Mouse (Mus musculus) hindlimb bud, embryonic 11.5 days (tissue): ENCODE measurements around the gene Mtmr11.
"Not testable (repeated sequence)": the region's sequence is repeated elsewhere in the genome, so short reads cannot be mapped to it uniquely, and the experiment has no call there.

Source experiments
- DNase-seq: peaks from one replicate; pipeline ENCODE4 v3.0.0-alpha.2; 2012; ENCODE audit warnings: low read depth, low spot score; ENCODE audit errors: extremely low spot score

Mtmr11 gene

DNA sequence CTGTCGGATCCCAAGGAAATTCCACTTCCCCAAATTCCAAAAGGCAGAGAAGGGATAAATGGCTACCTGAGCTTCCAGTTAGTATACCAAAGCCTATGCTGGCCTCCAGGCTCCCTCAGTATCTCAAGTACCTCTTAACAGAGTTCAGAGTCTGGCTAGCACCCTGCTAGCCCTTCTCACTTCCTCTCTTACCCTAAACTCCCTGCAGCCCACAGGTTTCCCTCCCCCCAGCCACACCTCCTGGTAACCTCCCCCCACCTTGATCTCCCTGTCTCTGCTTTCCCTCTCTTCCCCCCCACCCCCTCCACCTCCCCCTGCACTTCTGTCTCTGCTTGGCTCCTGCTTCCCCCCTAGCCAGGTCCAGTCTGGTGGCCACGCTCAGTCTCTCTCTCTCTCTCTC lies 37.9 kb downstream of the Mtmr11 start:
- no peak for DNase-seq

DNA sequence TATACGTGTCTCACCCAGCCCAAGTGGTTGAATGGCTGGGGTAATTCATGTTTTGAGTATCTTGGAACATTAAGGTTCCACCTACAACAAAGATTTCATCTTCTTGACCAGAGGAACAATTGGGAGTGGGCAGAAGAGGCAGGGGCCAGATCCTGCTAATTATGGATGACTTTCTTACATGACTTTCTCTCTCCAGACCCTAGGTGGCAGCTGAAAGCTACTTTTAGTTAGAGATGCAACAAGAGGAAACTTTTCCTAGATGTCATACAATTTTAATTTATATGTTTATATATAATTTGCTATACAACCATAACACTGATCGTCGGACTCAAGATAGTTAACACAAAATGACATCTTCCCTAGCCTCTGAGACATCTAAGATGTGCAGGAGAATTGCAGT lies 46.0 kb downstream of the Mtmr11 start:
- no peak for DNase-seq

DNA sequence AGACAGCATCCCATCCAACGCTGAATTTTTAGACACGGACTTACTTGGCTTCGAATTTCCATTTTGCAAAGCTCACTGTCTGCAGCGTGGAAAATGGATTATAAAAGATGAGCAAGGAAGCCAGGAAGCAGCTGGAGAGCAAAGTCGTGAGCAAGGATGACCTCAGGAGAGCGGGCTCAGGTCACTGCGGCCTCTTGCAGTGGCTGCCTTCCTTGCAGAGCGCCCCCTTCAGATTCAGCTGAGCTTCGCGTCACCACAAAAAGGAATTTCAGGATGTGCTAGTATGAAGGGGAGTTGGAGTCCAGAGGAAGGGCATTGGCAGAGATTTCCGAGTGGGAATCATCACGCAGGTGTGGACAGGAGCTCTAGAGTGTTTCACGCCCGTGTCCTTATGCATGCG lies 47.4 kb downstream of the Mtmr11 start:
- DNase-seq = no peak

DNA sequence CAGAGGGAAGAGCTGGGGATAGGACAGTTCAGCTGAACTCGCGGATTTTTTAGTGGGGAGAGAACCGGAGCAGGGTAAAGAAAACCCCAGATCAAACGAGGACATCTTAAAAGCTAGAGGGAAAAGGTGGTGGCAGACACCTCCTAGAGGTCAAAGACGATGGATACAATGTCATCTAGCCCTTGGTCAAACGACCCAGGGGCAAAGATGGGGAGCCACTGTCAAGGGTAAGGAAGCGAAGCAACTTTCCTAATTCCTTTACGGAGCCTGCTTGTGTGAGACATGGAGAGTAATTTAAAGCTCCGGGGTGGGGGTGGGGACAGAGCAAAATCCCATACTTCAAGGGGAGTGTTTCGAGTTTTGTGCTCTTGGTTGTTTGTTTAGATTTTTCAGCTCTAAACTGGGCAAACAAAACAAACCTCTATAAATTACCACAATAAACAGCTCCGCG lies 57.4 kb downstream of the Mtmr11 start:
- DNase-seq = no peak

DNA sequence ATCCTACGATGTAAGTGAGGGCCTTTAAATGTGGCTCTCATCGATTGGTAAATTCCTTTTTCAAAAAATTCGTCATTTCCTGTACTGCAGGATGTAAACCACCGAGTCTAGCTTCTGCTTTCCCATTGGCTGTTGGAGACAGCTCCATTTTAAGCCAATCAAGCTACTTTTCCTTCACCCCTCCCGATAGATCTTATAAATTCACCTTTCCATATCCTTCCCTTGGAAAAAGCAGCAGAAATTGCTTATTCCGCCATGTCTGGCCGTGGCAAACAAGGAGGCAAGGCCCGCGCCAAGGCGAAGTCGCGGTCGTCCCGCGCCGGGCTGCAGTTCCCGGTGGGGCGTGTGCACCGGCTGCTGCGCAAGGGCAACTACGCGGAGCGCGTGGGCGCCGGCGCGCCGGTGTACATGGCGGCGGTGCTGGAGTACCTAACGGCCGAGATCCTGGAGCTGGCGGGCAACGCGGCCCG lies 57.9 kb downstream of the Mtmr11 start, which contains the start of the genes Bola1 and Hist2h2ab:
Gene Bola1 (minus strand): TSS at position 49 of the 470 bp plus-strand sequence.
Gene Hist2h2ab (plus strand): TSS at position 205 of the 470 bp plus-strand sequence.
- DNase-seq = peak; percentile 90

DNA sequence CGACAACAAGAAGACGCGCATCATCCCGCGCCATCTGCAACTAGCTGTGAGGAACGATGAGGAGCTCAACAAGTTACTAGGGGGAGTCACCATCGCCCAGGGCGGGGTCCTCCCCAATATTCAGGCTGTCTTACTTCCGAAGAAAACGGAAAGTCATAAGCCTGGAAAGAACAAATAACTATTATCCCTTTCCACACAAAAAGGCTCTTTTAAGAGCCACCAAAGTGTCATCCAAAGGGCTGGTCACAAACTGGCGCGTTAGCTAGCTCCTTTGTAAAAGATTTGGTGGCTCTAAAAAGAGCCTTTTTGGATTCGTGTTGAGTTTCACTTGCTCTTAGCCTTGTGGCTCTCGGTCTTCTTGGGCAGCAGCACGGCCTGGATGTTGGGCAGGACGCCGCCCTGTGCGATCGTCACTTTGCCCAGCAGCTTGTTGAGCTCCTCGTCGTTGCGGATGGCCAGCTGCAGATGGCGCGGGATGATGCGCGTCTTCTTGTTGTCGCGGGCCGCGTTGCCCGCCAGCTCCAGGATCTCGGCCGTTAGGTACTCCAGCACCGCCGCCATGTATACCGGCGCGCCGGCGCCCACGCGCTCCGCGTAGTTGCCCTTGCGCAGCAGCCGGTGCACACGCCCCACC lies 58.4 kb downstream of the Mtmr11 start:
- DNase-seq = not testable (repeated sequence)

DNA sequence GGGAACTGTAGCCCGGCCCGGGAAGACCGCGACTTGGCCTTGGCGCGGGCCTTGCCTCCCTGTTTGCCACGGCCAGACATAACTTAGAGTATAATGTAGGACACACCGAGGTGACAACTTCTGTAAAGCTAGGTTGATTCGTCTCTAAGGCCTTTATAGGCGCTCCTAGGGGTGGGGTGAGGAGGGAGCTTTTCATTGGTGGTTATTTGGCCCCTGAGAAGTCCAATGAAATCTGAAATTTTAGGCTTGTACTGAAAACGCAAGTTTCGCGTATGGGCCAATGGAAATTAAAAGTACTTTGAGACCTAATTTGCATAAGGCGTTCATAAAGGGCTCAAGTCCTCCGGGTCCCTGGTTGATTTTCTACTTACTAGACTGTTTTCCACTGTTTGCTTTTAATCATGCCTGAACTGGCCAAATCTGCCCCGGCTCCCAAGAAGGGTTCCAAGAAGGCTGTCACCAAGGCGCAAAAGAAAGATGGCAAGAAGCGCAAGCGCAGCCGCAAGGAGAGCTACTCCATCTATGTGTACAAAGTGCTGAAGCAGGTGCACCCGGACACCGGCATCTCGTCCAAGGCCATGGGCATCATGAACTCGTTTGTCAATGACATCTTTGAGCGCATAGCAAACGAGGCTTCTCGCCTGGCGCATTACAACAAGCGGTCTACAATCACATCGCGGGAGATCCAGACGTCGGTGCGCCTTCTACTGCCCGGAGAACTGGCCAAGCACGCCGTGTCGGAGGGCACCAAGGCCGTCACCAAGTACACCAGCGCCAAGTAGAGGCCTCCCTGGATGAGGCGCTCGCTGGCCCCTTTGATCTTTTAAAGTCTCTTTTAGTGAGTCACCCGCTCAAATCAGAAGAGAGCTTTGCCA lies 59.2 kb downstream of the Mtmr11 start, which contains the start of the genes Hist2h2ac and Hist2h2be:
Gene Hist2h2ac (minus strand): TSS at position 116 of the 875 bp plus-strand sequence.
Gene Hist2h2be (plus strand): TSS at position 355 of the 875 bp plus-strand sequence.
- DNase-seq = peak; percentile 90
